Mouse (Mus musculus) midbrain, embryonic 12.5 days (tissue): ENCODE measurements at regions not wholly inside any gene's neighbourhood (a gene's known extent, or its start where the extent isn't known, plus 50 kb on each side); places are given as distances from the start of the nearest gene placed in this dataset.

Experiments used
- ATAC-seq: fragments of 200-750 bp; cut with Nextera tagmentation; 2 replicates; pipeline ENCODE4 v1.8.0; 2017; ENCODE audit warnings: low read depth, moderate TSS enrichment, moderate library complexity; ENCODE audit not compliant: low FRiP score
- H3K27ac ChIP-seq: fragments of 300-500 bp; sonication (generic); replicated peaks from 2 replicates; pipeline ENCODE4 v1.5.1; 2016; ENCODE audit warnings: mild to moderate bottlenecking
- H3K27me3 ChIP-seq: fragments of 300-500 bp; sonication (generic); 2 replicates; pipeline ENCODE4 v1.6.1; 2016; ENCODE audit warnings: mild to moderate bottlenecking
- H3K36me3 ChIP-seq: fragments of 300-500 bp; sonication (generic); 2 replicates; pipeline ENCODE4 v1.6.1; 2016
- H3K4me1 ChIP-seq: fragments of 300-500 bp; sonication (generic); 2 replicates; pipeline ENCODE4 v1.6.1; 2016
- H3K4me2 ChIP-seq: fragments of 300-500 bp; sonication (generic); replicated peaks from 2 replicates; pipeline ENCODE4 v1.6.1; 2016; ENCODE audit warnings: mild to moderate bottlenecking, moderate library complexity
- H3K4me3 ChIP-seq: fragments of 300-500 bp; sonication (generic); 2 replicates; pipeline ENCODE4 v1.5.1; 2016; ENCODE audit warnings: mild to moderate bottlenecking
- H3K9ac ChIP-seq: fragments of 300-500 bp; sonication (generic); replicated peaks from 2 replicates; pipeline ENCODE4 v1.6.1; 2016; ENCODE audit warnings: mild to moderate bottlenecking, moderate library complexity
- H3K9me3 ChIP-seq: fragments of 300-500 bp; sonication (generic); 2 replicates; pipeline ENCODE4 v1.6.1; 2016; ENCODE audit warnings: mild to moderate bottlenecking
- WGBS: fragments of 180-500 bp; shearing (Covaris S2); methylation state at CpG from one replicate; pipeline ENCODE4 v1.1.7; 2016; 5-methylcytosine and 5-hydroxymethylcytosine counted together

GRCm38 (mm10) chr3:149349211-149349697 is 358.9 kb upstream of the Adgrl2 start:
- Histone ChIP-seq H3K36me3 (no peaks in the 10 kb centered on the region), H3K27me3 (0 out of 2 replicates have a peak, but pooled peaks cover 3% of the 10 kb centered on the region), H3K4me1 (no peaks in the 10 kb centered on the region), H3K4me3 (no peak overlapping the region), H3K9me3 (no peaks in the 10 kb centered on the region), H3K4me2 (no peak overlapping the region), H3K9ac (no peak overlapping the region), H3K27ac (no peak overlapping the region)
- ATAC-seq: peak; percentile 70
- 44% methylated on average over 9 of the region's 9 CpGs for WGBS

DNA sequence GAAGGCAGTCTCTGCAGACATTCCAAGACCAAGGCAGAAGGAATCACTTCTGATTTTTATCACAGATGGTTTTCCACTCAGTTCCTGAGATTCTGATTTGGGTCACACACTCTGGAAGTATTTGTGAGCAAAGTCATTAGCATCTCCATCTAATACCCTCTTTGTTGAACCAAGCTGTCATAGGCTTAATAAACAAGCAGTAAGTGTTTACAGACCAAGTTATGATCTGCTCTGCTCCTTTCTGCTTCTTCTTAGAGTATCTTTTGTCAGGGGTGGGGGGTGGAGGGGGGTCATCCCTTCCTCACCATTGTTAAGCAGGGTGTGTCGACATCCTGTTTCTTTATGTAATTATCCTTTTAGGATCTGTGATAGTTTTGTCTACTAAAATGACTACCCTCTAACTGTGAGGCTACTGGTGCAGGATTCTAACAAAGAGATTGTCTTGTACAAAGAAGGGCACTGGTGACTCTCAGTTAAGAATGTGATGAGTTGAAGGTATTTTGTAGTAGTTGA is 358.2 kb upstream of the Adgrl2 start:
- Histone ChIP-seq H3K4me3 (no peak overlapping the region), H3K27ac (no peak overlapping the region), H3K4me2 (no peak overlapping the region), H3K36me3 (no peaks in the 10 kb centered on the region), H3K27me3 (0 out of 2 replicates have a peak, but pooled peaks cover 3% of the 10 kb centered on the region), H3K9ac (no peak overlapping the region), H3K4me1 (no peaks in the 10 kb centered on the region), H3K9me3 (no peaks in the 10 kb centered on the region)
- no peak for ATAC-seq
- WGBS: 57% methylated on average over 1 of the region's 1 CpGs

DNA sequence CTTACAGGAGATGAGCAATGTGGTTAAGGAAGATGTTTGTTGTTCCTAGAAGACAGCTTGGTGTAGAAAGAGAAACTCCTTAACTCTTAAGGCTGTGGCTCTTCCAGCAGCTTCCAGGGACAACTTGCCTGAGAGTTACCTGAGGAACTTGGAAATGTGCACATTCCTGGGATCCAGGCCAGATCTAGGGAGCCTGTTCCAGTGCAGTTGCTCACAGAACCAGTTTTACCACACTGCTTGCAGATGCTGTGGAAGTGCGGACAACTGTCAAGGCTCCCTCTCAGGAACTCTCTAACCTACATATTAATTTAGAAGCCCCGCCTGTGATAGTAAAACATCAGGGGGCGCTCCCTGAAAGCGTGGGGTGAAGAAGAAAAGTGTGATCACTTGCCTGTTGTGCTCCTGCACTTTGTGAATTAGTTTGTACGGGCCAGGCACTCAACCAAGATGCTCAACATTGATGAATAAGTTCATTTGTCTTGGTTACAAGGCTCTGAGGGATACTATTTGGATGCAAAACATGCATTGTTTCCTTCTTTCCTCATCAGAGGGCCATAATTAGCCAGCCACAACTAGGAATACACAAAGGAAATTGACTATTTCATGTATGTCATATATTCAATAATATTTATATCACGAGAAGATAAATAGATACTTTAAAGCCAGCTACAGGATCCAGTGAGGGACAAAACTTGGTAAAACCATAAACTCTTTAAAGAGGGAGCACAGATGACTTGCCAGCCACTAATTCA is 357.1 kb upstream of the Adgrl2 start:
- Histone ChIP-seq H3K9me3 (no peaks in the 10 kb centered on the region), H3K27ac (no peak overlapping the region), H3K4me1 (no peaks in the 10 kb centered on the region), H3K4me2 (no peak overlapping the region), H3K27me3 (0 out of 2 replicates have a peak, but pooled peaks cover 3% of the 10 kb centered on the region), H3K4me3 (no peak overlapping the region), H3K36me3 (no peaks in the 10 kb centered on the region), H3K9ac (no peak overlapping the region)
- 53% methylated on average over 6 of the region's 6 CpGs for WGBS
- no peak for ATAC-seq

DNA sequence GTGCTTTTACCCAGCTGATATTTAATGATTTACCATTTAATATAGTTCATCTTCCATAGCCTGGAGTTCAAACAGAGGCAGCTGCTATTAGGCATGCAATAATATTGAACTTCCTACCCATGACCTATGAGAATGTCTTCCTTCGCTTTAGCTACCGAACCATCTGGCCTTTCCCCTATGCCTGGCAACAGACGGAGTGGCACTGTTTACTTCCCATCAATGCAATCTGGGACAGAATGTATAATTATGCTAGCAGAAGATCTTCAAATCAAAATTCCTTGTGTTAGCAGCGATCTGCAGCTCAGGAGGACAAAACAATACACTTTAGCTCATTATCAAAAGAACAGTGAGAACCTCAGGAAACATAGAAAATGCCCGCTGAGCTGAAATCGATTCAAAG is 352.2 kb upstream of the Adgrl2 start:
- H3K9me3 ChIP-seq: no peaks in the 10 kb centered on the region
- no peak overlapping the region for H3K27ac ChIP-seq
- no peak overlapping the region for H3K4me2 ChIP-seq
- 68% methylated on average over 6 of the region's 6 CpGs for whole genome bisulfite sequencing
- no peaks in the 10 kb centered on the region for H3K4me1 ChIP-seq
- H3K36me3 ChIP-seq: no peaks in the 10 kb centered on the region
- H3K4me3 ChIP-seq: no peak overlapping the region
- no peak for ATAC-seq
- 0 out of 2 replicates have a peak, but pooled peaks cover 3% of the 10 kb centered on the region for H3K27me3 ChIP-seq
- no peak overlapping the region for H3K9ac ChIP-seq

- H3K4me3 ChIP-seq: no peak overlapping the region
- H3K36me3 ChIP-seq: no peaks in the 10 kb centered on the region
- no peak overlapping the region for H3K27ac ChIP-seq
- WGBS: 92% methylated on average over 3 of the region's 3 CpGs
- peaks cover 8% of the 10 kb centered on the region; the same call in 1 of the 2 replicates for H3K4me1 ChIP-seq
- H3K9ac ChIP-seq: no peak overlapping the region
- H3K9me3 ChIP-seq: no peaks in the 10 kb centered on the region
- H3K27me3 ChIP-seq: peaks cover 16% of the 10 kb centered on the region
- no peak for ATAC-seq
- H3K4me2 ChIP-seq: no peak overlapping the region
These were observed 349.0 kb upstream of the Adgrl2 start for GRCm38 (mm10) chr3:149339374-149339753.

- H3K27me3 ChIP-seq: peaks cover 17% of the 10 kb centered on the region
- peaks cover 10% of the 10 kb centered on the region; the same call in 1 of the 2 replicates for H3K4me1 ChIP-seq
- H3K9me3 ChIP-seq: no peaks in the 10 kb centered on the region
- H3K4me3 ChIP-seq: no peak overlapping the region
- no peak overlapping the region for H3K4me2 ChIP-seq
- no peak for ATAC-seq
- H3K36me3 ChIP-seq: no peaks in the 10 kb centered on the region
- H3K9ac ChIP-seq: no peak overlapping the region
- H3K27ac ChIP-seq: no peak overlapping the region
- WGBS: 66% methylated on average over 7 of the region's 7 CpGs
These were observed 348.5 kb upstream of the Adgrl2 start for GRCm38 (mm10) chr3:149338684-149339373.

DNA sequence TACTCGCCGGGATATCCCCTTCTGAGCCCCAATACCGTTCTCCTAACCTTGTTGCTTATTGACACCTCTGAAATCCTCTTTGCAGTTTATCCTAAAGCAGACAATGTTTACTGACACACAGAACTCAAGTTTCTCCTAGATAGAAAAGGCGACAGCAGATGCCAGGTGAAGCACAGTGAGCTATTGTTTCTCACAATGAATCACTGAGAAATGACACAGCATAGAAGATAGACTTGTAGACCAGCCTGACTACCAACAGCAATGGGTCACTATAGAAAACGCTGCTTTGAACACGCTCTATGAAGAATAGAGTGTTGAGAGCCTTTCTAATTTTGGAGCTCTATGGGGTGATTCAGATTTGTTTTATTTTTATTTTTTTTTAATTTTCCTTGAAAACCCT is 344.9 kb upstream of the Adgrl2 start:
- ATAC-seq: no peak
- H3K9ac ChIP-seq: no peak overlapping the region
- no peak overlapping the region for H3K27ac ChIP-seq
- H3K9me3 ChIP-seq: no peaks in the 10 kb centered on the region
- no peaks in the 10 kb centered on the region for H3K36me3 ChIP-seq
- H3K4me1 ChIP-seq: peaks cover 37% of the 10 kb centered on the region
- H3K4me2 ChIP-seq: no peak overlapping the region
- H3K27me3 ChIP-seq: peaks cover 22% of the 10 kb centered on the region
- no peak overlapping the region for H3K4me3 ChIP-seq
- 74% methylated on average over 6 of the region's 6 CpGs for WGBS

DNA sequence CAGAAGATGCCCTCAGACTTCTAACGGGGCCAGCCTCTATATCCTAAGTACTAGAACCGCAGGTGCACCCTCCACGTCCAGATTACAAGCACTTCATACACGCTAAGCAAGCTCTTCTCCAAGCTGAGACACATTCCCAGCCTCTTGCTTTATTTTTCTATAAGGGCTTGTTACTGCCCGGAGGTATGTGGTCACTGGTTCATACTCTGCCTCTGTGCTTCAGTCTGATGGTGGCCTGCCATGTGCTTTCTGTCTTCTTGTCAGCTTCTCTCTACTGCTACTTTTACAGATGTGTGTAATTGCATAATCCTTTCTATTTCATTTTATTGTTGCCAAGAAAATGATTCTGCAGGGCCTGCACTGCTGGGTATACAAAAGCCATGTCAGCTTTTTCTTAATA is 343.3 kb upstream of the Adgrl2 start:
- peak overlapping the region; percentile 27; the same call in 1 of the 2 replicates for H3K4me2 ChIP-seq
- H3K4me3 ChIP-seq: no peak overlapping the region
- H3K27me3 ChIP-seq: peaks cover 22% of the 10 kb centered on the region
- H3K27ac ChIP-seq: no peak overlapping the region
- H3K36me3 ChIP-seq: no peaks in the 10 kb centered on the region
- no peak overlapping the region for H3K9ac ChIP-seq
- no peak for ATAC-seq
- H3K9me3 ChIP-seq: no peaks in the 10 kb centered on the region
- whole genome bisulfite sequencing: 69% methylated on average over 5 of the region's 5 CpGs
- peaks cover 37% of the 10 kb centered on the region for H3K4me1 ChIP-seq

GRCm38 (mm10) chr3:149333131-149333530 is 342.8 kb upstream of the Adgrl2 start:
- Histone ChIP-seq H3K9ac (no peak overlapping the region), H3K27ac (0 out of 2 replicates have a peak overlapping the region, but pooled peaks have one; percentile 39), H3K36me3 (no peaks in the 10 kb centered on the region), H3K4me3 (no peak overlapping the region), H3K9me3 (no peaks in the 10 kb centered on the region), H3K4me2 (peak overlapping the region; percentile 27; the same call in 1 of the 2 replicates), H3K4me1 (peaks cover 37% of the 10 kb centered on the region), H3K27me3 (peaks cover 22% of the 10 kb centered on the region)
- 37% methylated on average over 10 of the region's 10 CpGs for WGBS
- ATAC-seq: no peak

GRCm38 (mm10) chr3:149332105-149332504 is 341.8 kb upstream of the Adgrl2 start:
- H3K4me1 ChIP-seq: peaks cover 37% of the 10 kb centered on the region
- WGBS: 10% methylated on average over 4 of the region's 4 CpGs
- H3K36me3 ChIP-seq: no peaks in the 10 kb centered on the region
- H3K9ac ChIP-seq: no peak overlapping the region
- H3K27me3 ChIP-seq: peaks cover 22% of the 10 kb centered on the region
- H3K4me2 ChIP-seq: peak overlapping the region; percentile 13
- H3K4me3 ChIP-seq: no peak overlapping the region
- H3K9me3 ChIP-seq: no peaks in the 10 kb centered on the region
- peak; percentile 57 for ATAC-seq
- H3K27ac ChIP-seq: peak overlapping the region; percentile 52

DNA sequence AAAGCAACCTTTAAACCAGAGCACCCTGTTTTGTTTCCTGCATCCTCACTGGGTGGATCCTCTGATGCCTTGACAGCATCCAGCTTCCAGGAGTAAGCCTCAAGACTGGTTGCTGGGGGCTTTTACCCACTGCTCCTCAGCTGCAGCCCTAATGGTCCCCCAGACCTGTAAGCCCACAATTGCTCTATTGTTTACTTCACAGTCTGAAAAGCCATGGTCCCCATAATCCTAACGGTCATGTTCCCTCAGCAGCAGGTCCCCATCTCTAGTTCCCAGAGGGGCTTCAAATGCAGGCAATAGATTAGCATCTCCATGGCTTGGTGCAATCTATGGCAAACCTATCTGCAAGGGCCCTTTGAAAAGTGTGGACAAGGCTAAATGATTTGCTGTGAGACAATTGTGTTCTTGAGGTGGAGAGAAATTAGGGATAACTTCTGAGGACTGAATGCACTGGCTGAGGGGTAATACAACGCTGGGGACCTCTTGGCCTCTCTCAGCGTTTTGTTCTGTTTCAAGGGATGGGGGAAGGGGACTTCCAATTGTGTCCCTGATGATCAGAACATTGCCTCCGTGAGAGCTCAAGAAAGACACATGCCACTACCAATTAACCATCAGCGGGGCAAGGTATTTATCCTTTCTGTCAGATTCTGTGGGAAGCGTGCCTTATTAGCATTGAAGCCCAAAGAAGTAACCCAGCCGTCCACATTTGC is 341.1 kb upstream of the Adgrl2 start:
- Histone ChIP-seq H3K9ac (no peak overlapping the region), H3K27me3 (peaks cover 20% of the 10 kb centered on the region), H3K4me1 (peaks cover 39% of the 10 kb centered on the region), H3K27ac (peak overlapping the region; percentile 52), H3K36me3 (no peaks in the 10 kb centered on the region), H3K4me3 (no peak overlapping the region), H3K4me2 (peak overlapping the region; percentile 13; the same call in 1 of the 2 replicates), H3K9me3 (no peaks in the 10 kb centered on the region)
- peak; percentile 91 for ATAC-seq
- 5% methylated on average over 7 of the region's 7 CpGs for WGBS
